Mouse (Mus musculus) embryonic facial prominence, embryonic 10.5 days (tissue): ENCODE measurements at regions not wholly inside any gene's neighbourhood (a gene's known extent, or its start where the extent isn't known, plus 50 kb on each side); places are given as distances from the start of the nearest gene placed in this dataset.

Source experiments
- DNase-seq: peaks from one replicate; pipeline ENCODE4 v3.0.0-alpha.2; 2017; ENCODE audit warnings: low spot score
- H3K27ac ChIP-seq: fragments of 300-500 bp; sonication (generic); replicated peaks from 2 replicates; pipeline ENCODE4 v1.5.1; 2016; ENCODE audit warnings: mild to moderate bottlenecking
- H3K27me3 ChIP-seq: fragments of 300-500 bp; sonication (generic); replicated peaks from 2 replicates; pipeline ENCODE4 v1.6.1; 2016; ENCODE audit warnings: low read depth, mild to moderate bottlenecking; ENCODE audit not compliant: poor library complexity, severe bottlenecking
- H3K36me3 ChIP-seq: fragments of 300-500 bp; sonication (generic); replicated peaks from 2 replicates; pipeline ENCODE4 v1.6.1; 2016; ENCODE audit warnings: mild to moderate bottlenecking, moderate library complexity
- H3K4me1 ChIP-seq: fragments of 300-500 bp; sonication (generic); 2 replicates; pipeline ENCODE4 v1.6.1; 2016
- H3K4me3 ChIP-seq: fragments of 300-500 bp; sonication (generic); 2 replicates; pipeline ENCODE4 v1.5.1; 2016; ENCODE audit warnings: mild to moderate bottlenecking, moderate library complexity
- H3K9me3 ChIP-seq: fragments of 300-500 bp; sonication (generic); 2 replicates; pipeline ENCODE4 v1.6.1; 2016; ENCODE audit warnings: mild to moderate bottlenecking
- WGBS: fragments of 180-500 bp; shearing (Covaris S2); methylation state at CpG from one replicate; pipeline ENCODE4 v1.1.7; 2016; 5-methylcytosine and 5-hydroxymethylcytosine counted together

DNA sequence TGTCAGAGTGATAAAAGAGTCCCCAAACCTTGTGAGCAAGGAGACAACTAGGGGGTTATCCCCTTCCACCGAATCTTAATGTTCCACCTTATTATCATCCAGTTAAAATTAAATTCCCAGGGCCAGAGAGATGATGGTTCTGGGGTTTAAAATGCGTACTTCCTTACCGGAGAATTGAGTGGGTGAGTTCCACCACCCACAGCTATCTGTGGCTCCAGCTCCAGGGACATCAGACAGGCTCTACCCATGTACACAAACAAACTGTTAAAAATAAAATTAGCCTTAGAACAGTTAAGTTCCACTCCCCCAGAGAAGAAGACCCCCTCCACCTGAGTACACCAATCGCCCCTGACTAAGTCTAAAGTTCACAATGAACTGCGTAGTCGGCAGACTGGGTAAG, 52.0 kb upstream of the Mgat5 start:
- H3K4me1 ChIP-seq = no peaks in the 10 kb centered on the region
- WGBS = 84% methylated on average over 6 of the region's 6 CpGs
- no peaks in the 10 kb centered on the region for H3K36me3 ChIP-seq
- H3K27ac ChIP-seq = no peak overlapping the region
- H3K27me3 ChIP-seq = no peaks in the 10 kb centered on the region
- no peak overlapping the region for H3K4me3 ChIP-seq
- no peaks in the 10 kb centered on the region for H3K9me3 ChIP-seq
- DNase-seq = no peak

DNA sequence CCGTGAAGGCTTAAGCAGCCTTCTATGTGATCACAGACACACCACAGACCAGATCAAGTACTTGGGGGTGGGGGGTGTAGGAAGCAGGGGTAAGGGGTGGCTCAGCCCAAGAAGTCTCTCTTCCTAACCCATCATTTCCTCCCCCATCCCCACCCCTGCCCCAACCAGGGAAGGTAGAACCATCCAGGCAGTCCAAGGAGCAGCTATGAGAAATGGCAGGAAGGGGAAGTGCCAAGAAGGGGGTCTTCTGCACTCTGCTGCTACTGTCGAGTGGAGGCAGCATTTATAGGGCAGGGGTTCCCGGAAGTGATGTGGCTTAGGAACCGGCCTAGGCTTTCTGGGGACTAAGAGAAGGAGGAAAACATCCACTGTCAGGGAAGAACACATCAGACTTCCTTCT, 69.3 kb upstream of the Mgat5 start:
- Histone ChIP-seq H3K4me3 (no peak overlapping the region), H3K27ac (no peak overlapping the region), H3K27me3 (no peaks in the 10 kb centered on the region), H3K9me3 (no peaks in the 10 kb centered on the region), H3K4me1 (no peaks in the 10 kb centered on the region), H3K36me3 (no peaks in the 10 kb centered on the region)
- 76% methylated on average over 4 of the region's 4 CpGs for WGBS
- no peak for DNase-seq

DNA sequence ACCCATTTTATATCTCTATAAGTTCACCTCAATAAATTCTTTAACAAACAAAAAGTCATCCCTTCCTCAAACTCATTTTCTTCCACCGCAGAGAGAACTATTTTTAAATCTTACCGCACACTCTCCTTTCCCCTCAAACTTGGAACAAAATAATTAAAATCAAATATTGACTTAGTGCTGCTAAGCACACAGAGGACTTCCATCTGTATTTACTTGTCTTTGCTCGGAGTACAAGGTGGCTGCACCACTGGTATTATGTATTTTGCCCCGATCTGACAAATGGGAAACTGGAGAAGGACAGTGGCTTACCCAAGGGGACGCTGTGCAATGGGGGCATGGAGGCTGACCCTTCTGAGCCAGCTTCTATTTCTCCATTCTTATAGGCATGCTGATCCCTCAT, 72.9 kb upstream of the Mgat5 start:
- H3K36me3 ChIP-seq = no peaks in the 10 kb centered on the region
- no peaks in the 10 kb centered on the region for H3K9me3 ChIP-seq
- H3K4me1 ChIP-seq = no peaks in the 10 kb centered on the region
- no peak overlapping the region for H3K4me3 ChIP-seq
- no peak for DNase-seq
- no peak overlapping the region for H3K27ac ChIP-seq
- 85% methylated on average over 5 of the region's 5 CpGs for WGBS
- H3K27me3 ChIP-seq = no peaks in the 10 kb centered on the region

DNA sequence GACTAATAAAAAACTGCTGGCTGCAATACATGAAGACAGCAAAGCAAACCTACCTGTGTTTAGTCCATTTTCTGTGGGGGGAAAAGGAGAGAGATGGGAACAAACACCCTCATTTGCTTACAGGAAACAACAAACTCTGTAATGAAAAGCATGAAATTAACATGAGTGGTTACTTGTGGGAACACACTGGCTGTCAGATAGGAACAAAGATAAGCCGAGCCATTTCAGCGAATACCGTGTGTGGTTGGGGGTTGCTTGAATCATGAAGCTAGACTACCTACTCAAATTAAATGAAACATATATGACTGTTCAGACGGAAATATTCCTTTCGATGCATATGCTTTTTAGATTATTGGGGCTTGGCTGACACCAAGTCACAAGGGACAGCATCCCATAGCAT, 80.0 kb upstream of the Mgat5 start:
- Histone ChIP-seq H3K4me3 (no peak overlapping the region), H3K4me1 (no peaks in the 10 kb centered on the region), H3K27me3 (no peaks in the 10 kb centered on the region), H3K36me3 (no peaks in the 10 kb centered on the region), H3K9me3 (no peaks in the 10 kb centered on the region), H3K27ac (no peak overlapping the region)
- DNase-seq = no peak
- 88% methylated on average over 5 of the region's 5 CpGs for WGBS

DNA sequence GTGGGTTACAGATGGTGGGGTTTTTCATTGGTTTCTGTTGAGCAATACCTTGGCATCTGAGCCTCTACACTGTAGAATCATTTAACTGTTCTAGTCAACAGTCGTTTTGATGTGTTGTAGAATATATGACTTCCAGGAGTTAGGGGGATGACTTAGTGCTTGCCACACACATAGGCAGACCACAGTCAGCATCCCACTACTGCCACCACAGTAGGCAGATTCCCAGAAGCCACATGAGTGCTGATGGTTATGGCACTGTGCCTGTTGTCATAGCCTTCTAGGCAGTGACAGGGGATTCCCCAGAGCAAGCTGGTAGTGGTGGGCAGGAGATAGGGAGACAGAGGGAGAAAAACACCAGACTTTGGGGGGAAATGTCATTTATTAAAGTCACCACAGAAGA, 86.8 kb upstream of the Mgat5 start:
- no peaks in the 10 kb centered on the region for H3K27me3 ChIP-seq
- DNase-seq = no peak
- H3K27ac ChIP-seq = no peak overlapping the region
- WGBS = 87% methylated on average over 1 of the region's 1 CpGs
- no peak overlapping the region for H3K4me3 ChIP-seq
- H3K4me1 ChIP-seq = no peaks in the 10 kb centered on the region
- no peaks in the 10 kb centered on the region for H3K9me3 ChIP-seq
- H3K36me3 ChIP-seq = no peaks in the 10 kb centered on the region

DNA sequence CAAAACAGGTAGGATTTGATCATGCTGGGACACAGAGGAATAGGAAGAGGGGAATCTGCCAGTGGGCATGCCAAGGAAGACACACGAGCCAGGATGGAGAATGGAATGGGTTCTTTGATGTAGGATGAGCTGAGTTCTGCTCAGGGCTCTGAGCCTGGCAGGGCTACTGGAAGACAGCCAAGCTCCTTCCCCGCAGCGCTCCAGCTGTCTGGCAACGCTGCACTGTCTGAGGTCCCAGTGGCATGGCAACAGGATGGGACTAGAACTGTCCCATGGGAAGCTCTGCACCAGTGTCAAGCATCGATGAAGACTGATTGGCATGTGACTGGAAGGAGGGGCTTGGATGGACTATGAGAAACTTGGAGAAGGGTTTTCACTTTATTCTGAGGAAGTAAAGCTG, 97.3 kb upstream of the Mgat5 start:
- no peak for DNase-seq
- Histone ChIP-seq H3K36me3 (no peaks in the 10 kb centered on the region), H3K27ac (no peak overlapping the region), H3K27me3 (no peaks in the 10 kb centered on the region), H3K9me3 (no peaks in the 10 kb centered on the region), H3K4me3 (no peak overlapping the region), H3K4me1 (no peaks in the 10 kb centered on the region)
- WGBS = 84% methylated on average over 5 of the region's 5 CpGs

DNA sequence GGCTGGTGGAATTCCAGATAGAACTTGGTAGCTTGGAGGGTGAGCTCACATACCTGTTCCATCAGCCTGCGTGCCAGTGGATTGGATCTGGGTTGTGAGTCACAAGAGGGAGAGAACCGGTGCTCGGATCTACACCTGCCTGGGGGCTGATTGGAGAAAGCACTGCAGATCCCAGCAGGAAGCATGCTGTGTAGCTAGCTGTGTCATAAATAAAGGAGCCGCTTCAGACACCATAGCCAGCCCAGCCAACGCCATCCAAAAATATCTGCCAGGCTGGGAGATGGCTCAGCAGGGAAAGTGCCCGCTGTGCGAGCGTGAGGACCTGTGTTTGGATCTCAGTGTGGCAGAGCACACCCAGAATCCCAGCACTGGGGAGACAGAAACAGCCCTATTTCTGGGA, 99.0 kb upstream of the Mgat5 start:
- DNase-seq = no peak
- H3K27ac ChIP-seq = no peak overlapping the region
- H3K27me3 ChIP-seq = no peaks in the 10 kb centered on the region
- no peaks in the 10 kb centered on the region for H3K36me3 ChIP-seq
- no peaks in the 10 kb centered on the region for H3K9me3 ChIP-seq
- no peaks in the 10 kb centered on the region for H3K4me1 ChIP-seq
- 81% methylated on average over 8 of the region's 8 CpGs for WGBS
- no peak overlapping the region for H3K4me3 ChIP-seq

DNA sequence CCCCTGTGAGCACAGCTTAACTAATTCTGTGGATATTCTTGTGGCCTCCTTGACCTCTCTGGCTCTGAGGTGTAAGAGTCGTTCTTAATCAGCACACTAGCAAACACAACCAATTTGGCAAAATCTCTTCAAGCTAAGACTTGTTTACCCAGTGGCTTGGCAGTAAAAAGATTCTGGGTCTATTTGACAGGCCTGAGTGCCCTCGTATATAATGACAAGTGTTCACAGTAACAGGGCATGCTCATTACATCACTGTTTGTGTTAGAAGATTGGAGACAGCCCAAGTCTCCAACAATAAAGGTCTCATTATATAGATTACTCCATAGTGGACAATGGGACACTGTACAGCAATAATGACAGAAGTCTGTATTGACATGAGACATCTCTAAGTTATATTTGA, 101.2 kb upstream of the Mgat5 start:
- H3K9me3 ChIP-seq = no peaks in the 10 kb centered on the region
- H3K36me3 ChIP-seq = no peaks in the 10 kb centered on the region
- no peaks in the 10 kb centered on the region for H3K27me3 ChIP-seq
- WGBS = 50% methylated on average over 2 of the region's 2 CpGs
- no peak for DNase-seq
- no peak overlapping the region for H3K4me3 ChIP-seq
- no peaks in the 10 kb centered on the region for H3K4me1 ChIP-seq
- H3K27ac ChIP-seq = no peak overlapping the region

DNA sequence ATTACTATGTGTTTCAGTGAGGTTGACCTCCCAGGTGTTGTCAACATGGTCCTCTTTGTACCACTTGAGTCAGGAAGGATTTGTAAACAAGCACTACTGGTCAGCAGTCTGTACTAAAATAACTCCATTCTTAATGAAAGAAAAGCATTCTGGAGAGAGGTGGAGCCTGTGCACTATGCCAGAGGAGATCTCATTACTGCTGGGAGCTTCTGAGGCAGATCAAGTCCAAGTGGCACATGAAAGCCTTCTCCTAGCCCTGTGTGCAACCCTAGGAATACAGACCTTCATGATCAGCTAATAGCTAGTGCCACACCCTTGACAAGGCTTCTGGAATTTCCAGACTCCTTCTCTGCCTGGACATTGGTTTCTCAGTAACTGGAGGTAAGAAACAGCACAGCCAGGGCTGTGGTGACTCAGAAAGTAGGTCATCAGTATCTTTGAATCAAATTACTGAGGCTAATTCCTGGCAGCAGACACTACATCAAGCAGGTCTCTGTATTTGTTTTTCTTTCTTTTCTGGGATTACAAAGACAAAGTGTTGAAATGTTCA, 105.9 kb upstream of the Mgat5 start:
- DNase-seq = no peak
- no peaks in the 10 kb centered on the region for H3K36me3 ChIP-seq
- H3K27ac ChIP-seq = no peak overlapping the region
- no peaks in the 10 kb centered on the region for H3K27me3 ChIP-seq
- no peaks in the 10 kb centered on the region for H3K9me3 ChIP-seq
- H3K4me1 ChIP-seq = no peaks in the 10 kb centered on the region
- H3K4me3 ChIP-seq = no peak overlapping the region

DNA sequence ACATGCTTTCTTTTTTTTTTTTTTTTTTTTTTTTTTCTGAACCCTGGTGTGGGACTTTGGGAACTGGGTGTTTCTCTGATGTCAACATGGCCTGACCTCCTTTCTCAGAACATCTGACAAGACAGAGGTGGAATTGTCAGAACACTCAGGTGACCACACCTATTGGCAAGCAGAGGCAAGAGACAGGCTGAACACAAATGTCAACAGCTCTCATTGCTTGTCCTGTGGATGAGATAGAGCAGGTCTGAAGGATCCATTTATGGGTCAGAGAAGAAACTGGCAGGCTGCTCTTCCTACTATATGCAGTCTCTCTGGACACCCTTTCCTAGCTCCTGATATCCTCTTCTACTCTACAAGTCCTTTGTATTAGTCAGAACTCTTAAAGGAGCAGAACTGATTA, 117.2 kb upstream of the Mgat5 start:
- DNase-seq = no peak
- 0 out of 2 replicates have a peak, but pooled peaks cover 2% of the 10 kb centered on the region for H3K9me3 ChIP-seq
- H3K27me3 ChIP-seq = no peaks in the 10 kb centered on the region
- no peaks in the 10 kb centered on the region for H3K36me3 ChIP-seq
- no peaks in the 10 kb centered on the region for H3K4me1 ChIP-seq
- H3K4me3 ChIP-seq = no peak overlapping the region
- no peak overlapping the region for H3K27ac ChIP-seq

DNA sequence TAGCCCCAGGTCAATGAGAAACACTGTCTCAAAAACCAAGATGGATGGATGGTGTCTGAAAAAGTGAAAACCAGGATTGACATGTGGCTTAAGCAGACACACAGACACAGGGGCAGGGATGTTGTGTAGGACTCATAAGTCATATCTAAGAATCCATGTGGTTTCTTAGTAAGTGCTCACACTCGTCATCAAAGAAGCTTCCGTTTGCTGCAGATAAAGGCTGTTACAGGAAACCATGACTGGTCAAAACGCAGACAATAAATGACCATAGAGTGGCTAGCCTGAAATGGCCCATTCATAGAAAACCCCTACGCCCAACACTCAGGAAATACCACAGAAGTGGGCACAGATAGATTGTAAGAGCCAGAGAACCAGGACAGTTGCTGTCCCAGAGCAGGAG, 118.8 kb upstream of the Mgat5 start:
- 87% methylated on average over 4 of the region's 4 CpGs for WGBS
- no peak for DNase-seq
- H3K4me3 ChIP-seq = no peak overlapping the region
- no peak overlapping the region for H3K27ac ChIP-seq
- 0 out of 2 replicates have a peak, but pooled peaks cover 2% of the 10 kb centered on the region for H3K9me3 ChIP-seq
- no peaks in the 10 kb centered on the region for H3K27me3 ChIP-seq
- H3K4me1 ChIP-seq = no peaks in the 10 kb centered on the region
- no peaks in the 10 kb centered on the region for H3K36me3 ChIP-seq

DNA sequence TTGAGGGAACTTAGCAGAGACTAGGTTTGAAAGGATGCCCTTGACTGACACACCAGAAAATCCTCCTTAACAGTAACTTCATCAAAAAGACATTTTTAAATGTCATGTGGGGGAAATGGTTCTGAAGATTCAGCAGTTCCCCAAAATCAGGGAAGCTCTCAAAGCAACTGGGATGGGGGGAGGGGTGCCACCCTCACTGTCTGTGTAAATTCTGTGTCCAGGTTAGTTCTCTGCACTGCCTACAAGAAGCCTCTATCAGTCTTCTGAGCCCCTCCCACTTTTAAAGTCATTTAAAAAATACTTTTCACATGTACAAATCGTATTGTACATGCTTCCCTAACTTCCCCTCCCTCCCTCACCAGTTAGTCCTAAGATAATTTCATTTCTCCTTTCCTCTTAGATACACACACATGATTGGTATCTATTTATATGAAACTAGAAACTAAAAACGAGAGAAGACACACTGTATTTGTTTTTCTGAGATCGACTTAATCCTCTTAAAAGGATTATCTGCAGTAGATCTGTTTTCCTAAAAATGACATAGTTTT, 121.0 kb upstream of the Mgat5 start:
- Histone ChIP-seq H3K27ac (no peak overlapping the region), H3K4me3 (no peak overlapping the region), H3K27me3 (no peaks in the 10 kb centered on the region), H3K36me3 (no peaks in the 10 kb centered on the region), H3K4me1 (peaks cover 2% of the 10 kb centered on the region; the same call in 1 of the 2 replicates), H3K9me3 (no peaks in the 10 kb centered on the region)
- WGBS = 76% methylated on average over 3 of the region's 3 CpGs
- DNase-seq = no peak

DNA sequence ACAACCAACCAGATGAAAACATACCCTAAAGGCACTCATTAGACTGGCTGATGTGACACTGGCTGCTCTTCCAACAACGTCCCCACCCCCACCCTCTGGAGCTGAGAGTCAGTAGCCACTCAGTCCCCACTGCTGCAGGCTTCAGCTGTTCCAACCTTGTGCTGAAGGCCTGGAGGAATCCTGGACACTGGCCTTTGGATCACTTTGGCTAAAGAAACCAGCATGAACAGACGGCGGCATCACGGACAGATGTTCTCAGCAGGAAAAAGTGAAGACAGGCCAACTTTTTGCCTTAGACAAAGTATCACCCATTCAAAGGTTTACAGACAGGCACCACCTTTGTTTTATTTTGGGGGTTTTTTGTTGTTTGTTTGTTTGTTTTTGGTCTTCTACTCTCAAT, 125.8 kb upstream of the Mgat5 start:
- H3K4me1 ChIP-seq = peaks cover 4% of the 10 kb centered on the region; the same call in 1 of the 2 replicates
- no peaks in the 10 kb centered on the region for H3K27me3 ChIP-seq
- H3K4me3 ChIP-seq = no peak overlapping the region
- DNase-seq = no peak
- no peaks in the 10 kb centered on the region for H3K9me3 ChIP-seq
- no peak overlapping the region for H3K27ac ChIP-seq
- no peaks in the 10 kb centered on the region for H3K36me3 ChIP-seq
- WGBS = 51% methylated on average over 4 of the region's 4 CpGs

DNA sequence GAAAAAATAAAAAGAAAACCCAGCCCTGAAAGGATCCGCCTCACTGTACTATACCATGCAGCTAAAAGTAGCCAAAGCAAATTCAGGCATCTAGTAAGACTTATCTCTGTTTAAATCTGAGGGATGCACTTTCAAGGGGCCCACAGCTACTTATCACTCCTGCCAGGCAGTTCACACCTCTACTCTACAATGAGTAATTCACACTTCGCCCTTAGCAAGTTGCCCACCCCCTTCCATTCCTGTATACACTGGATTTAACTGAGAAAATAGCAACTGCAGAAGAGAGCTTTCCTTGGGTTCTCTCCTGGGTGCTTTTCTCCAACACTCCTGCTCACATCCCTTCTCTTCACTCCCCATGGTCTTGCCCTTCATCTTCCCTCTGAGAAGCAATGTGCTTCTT, 142.4 kb upstream of the Mgat5 start:
- Histone ChIP-seq H3K4me1 (no peaks in the 10 kb centered on the region), H3K4me3 (no peak overlapping the region), H3K27ac (no peak overlapping the region), H3K9me3 (no peaks in the 10 kb centered on the region), H3K27me3 (no peaks in the 10 kb centered on the region), H3K36me3 (no peaks in the 10 kb centered on the region)
- WGBS = 87% methylated on average over 2 of the region's 2 CpGs
- DNase-seq = no peak
